Mouse (Mus musculus): ENCODE results near the gene Coro1b. TPM values are rescaled to one million over a fixed set of nuclear protein-coding genes. Genes with fewer than 3 reads are reported as not detected.

Coro1b gene
- total and polyA plus RNA-seq, 2 experiments: 66.1 to 109 TPM

DNA sequence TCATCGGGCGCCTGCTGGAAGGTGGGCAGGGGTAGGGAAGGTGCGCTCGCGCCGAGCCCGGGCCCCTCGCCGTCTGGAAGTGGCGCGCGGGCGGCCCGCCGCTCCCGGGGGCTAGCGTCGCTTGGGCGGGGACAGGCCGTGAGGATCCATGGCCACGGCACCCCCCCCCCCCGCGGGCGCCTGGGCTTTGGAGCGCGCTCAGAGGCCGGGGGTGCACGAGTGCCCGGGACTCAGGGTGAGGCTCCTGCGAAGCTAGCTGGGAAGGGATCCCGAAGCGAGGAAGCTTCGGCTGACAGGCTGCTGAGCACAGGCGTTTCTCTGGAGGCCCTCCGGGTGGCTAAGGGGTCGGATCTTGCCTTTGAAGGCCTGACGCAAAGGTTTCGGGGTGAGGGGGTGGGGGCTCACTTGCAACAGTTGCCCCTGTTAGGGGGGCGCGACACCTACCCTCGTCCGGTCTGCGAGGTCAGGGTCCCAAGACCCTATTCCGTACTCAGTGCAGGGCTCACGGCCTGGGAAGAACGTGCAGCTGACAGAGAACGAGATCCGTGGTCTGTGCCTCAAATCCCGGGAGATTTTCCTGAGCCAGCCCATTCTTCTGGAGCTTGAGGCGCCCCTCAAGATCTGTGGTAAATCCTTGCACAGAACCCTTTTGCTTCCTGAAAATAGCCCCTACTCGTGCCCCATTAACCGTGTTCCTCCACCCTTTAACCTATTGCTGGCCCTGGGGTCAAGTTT is 44.0 kb downstream of the Coro1b start:
- peaks cover 6% of the 10 kb centered on the region; the same call in 1 of the 2 replicates for H3K36me3 ChIP-seq (ENCODE audit: control insufficient read depth, insufficient read depth, low read length)
- H3K27me3 ChIP-seq (ENCODE audit: control insufficient read depth, insufficient read depth, low read length): no peaks in the 10 kb centered on the region
- peak overlapping the region; percentile 96 for H3K9ac ChIP-seq (ENCODE audit: low read depth, low read length)
- H3K27ac ChIP-seq (replicated peaks; ENCODE audit: insufficient read depth, low read depth, low read length): peak overlapping the region; percentile 73
- peaks cover 14% of the 10 kb centered on the region for H3K79me2 ChIP-seq (ENCODE audit: control insufficient read depth, insufficient read depth, low read length)
- DNase-seq (ENCODE audit: extremely low read depth, low read depth, low spot score): no peak
- H3K4me1 ChIP-seq (ENCODE audit: control insufficient read depth, insufficient read depth, low read length): peaks cover 33% of the 10 kb centered on the region
- no peak for TF ChIP-seq POLR2A (IDR thresholded peaks at IDR 0.05; ENCODE audit: extremely low read depth, insufficient read depth, low read length)
- no peak for TF ChIP-seq CTCF (IDR thresholded peaks at IDR 0.05; ENCODE audit: low read depth, low read length)
- H3K4me3 ChIP-seq (ENCODE audit: insufficient read depth, low read depth, low read length): peak overlapping the region; percentile 96
- 1% methylated on average over 49 of the region's 52 CpGs for WGBS

DNA sequence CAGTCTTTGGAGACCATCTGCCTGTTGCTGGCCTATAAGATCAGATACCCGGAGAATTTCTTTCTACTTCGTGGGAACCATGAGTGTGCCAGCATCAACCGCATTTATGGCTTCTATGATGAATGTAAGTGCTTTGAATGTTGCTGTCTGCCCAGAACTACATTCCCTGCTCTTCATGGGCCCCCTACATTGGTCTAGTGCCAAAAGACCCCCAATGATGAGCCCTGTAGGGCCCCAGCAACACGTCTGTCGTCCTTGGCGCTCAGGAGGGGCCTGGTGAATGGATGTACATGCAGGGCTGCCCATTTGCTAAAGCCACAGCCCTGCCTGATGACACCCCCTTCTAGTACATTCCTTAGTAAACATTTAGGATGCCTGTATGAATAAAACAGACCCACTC is 44.7 kb downstream of the Coro1b start:
- WGBS: 62% methylated on average over 6 of the region's 6 CpGs
- Histone ChIP-seq H3K36me3 (ENCODE audit: control insufficient read depth, insufficient read depth, low read length) (peaks cover 6% of the 10 kb centered on the region; the same call in 1 of the 2 replicates), H3K27ac (replicated peaks; ENCODE audit: insufficient read depth, low read depth, low read length) (no peak overlapping the region), H3K79me2 (ENCODE audit: control insufficient read depth, insufficient read depth, low read length) (peaks cover 14% of the 10 kb centered on the region), H3K27me3 (ENCODE audit: control insufficient read depth, insufficient read depth, low read length) (no peaks in the 10 kb centered on the region), H3K4me3 (ENCODE audit: insufficient read depth, low read depth, low read length) (no peak overlapping the region; the same call in none of the 2 replicates), H3K9ac (ENCODE audit: low read depth, low read length) (peak overlapping the region; percentile 96), H3K4me1 (ENCODE audit: control insufficient read depth, insufficient read depth, low read length) (peaks cover 33% of the 10 kb centered on the region)
- no peak for DNase-seq (ENCODE audit: extremely low read depth, low read depth, low spot score)
- TF ChIP-seq CTCF (IDR thresholded peaks at IDR 0.05; ENCODE audit: low read depth, low read length) (no peak), POLR2A (IDR thresholded peaks at IDR 0.05; ENCODE audit: extremely low read depth, insufficient read depth, low read length) (no peak)

DNA sequence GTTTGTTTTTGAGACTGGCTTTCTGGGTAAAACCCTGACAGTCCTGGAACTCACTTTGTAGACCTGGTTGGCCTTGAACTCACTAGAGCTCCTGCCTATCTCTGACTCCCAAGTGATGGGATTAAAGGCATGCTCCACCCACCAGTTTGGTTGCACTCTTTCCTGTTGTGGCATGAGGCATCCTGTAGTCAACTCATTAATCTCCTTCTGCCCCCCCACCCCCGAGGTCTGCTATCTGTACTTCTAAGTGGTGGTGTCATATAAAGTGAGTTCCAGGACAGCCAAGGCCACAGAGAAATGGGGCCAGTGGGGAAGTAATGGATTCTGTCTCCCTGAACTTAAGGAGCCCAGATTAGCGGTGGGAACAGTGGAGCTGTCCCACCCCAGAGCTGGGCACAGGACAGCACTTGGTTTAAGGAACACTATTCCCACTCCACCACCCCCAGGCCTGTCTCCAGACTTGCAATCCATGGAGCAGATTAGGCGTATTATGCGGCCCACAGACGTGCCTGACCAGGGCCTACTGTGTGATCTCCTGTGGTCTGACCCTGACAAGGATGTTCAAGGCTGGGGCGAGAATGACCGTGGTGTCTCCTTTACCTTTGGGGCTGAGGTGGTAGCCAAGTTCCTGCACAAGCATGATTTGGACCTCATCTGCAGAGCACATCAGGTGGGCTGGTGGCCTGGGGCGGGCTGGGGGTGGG is 45.8 kb downstream of the Coro1b start:
- 82% methylated on average over 8 of the region's 8 CpGs for WGBS
- Histone ChIP-seq H3K27me3 (ENCODE audit: control insufficient read depth, insufficient read depth, low read length) (no peaks in the 10 kb centered on the region), H3K27ac (replicated peaks; ENCODE audit: insufficient read depth, low read depth, low read length) (no peak overlapping the region), H3K79me2 (ENCODE audit: control insufficient read depth, insufficient read depth, low read length) (peaks cover 14% of the 10 kb centered on the region), H3K9ac (ENCODE audit: low read depth, low read length) (no peak overlapping the region), H3K4me1 (ENCODE audit: control insufficient read depth, insufficient read depth, low read length) (peaks cover 33% of the 10 kb centered on the region), H3K36me3 (ENCODE audit: control insufficient read depth, insufficient read depth, low read length) (peaks cover 6% of the 10 kb centered on the region; the same call in 1 of the 2 replicates), H3K4me3 (ENCODE audit: insufficient read depth, low read depth, low read length) (no peak overlapping the region)
- TF ChIP-seq CTCF (IDR thresholded peaks at IDR 0.05; ENCODE audit: low read depth, low read length): no peak
- TF ChIP-seq POLR2A (IDR thresholded peaks at IDR 0.05; ENCODE audit: extremely low read depth, insufficient read depth, low read length): no peak
- no peak for DNase-seq (ENCODE audit: extremely low read depth, low read depth, low spot score)

DNA sequence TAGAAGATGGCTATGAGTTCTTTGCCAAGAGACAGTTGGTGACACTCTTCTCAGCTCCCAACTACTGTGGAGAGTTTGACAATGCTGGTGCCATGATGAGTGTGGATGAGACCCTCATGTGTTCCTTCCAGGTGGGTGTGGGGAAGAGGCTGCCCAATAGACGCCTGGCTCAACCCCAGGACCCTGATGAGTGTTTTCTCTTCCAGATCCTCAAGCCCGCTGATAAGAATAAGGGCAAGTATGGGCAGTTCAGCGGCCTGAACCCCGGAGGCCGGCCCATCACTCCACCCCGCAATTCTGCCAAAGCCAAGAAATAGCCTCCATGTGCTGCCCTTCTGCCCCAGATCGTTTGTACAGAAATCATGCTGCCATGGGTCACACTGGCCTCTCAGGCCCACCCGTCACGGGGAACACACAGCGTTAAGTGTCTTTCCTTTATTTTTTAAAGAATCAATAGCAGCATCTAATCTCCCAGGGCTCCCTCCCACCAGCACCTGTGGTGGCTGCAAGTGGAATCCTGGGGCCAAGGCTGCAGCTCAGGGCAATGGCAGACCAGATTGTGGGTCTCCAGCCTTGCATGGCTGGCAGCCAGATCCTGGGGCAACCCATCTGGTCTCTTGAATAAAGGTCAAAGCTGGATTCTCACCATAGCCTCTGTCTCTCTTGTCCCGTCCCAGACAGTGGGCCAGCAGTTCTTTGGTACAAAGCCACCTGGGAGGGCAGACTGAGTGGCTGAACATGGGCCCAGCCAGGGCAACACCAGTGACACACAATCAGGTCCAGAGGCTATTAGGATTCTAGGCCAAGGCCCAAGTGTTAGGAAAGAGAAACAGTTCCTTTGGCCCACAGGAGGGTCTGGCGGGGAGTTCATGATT is 46.6 kb downstream of the Coro1b start:
- H3K4me1 ChIP-seq (ENCODE audit: control insufficient read depth, insufficient read depth, low read length): peaks cover 33% of the 10 kb centered on the region
- TF ChIP-seq POLR2A (IDR thresholded peaks at IDR 0.05; ENCODE audit: extremely low read depth, insufficient read depth, low read length) (no peak), CTCF (IDR thresholded peaks at IDR 0.05; ENCODE audit: low read depth, low read length) (no peak)
- peaks cover 14% of the 10 kb centered on the region for H3K79me2 ChIP-seq (ENCODE audit: control insufficient read depth, insufficient read depth, low read length)
- H3K36me3 ChIP-seq (ENCODE audit: control insufficient read depth, insufficient read depth, low read length): peaks cover 6% of the 10 kb centered on the region; the same call in 1 of the 2 replicates
- peak overlapping the region; percentile 20 for H3K27ac ChIP-seq (replicated peaks; ENCODE audit: insufficient read depth, low read depth, low read length)
- H3K9ac ChIP-seq (ENCODE audit: low read depth, low read length): no peak overlapping the region
- H3K4me3 ChIP-seq (ENCODE audit: insufficient read depth, low read depth, low read length): no peak overlapping the region
- peak; percentile 94 for DNase-seq (ENCODE audit: extremely low read depth, low read depth, low spot score)
- H3K27me3 ChIP-seq (ENCODE audit: control insufficient read depth, insufficient read depth, low read length): no peaks in the 10 kb centered on the region
- 25% methylated on average over 12 of the region's 12 CpGs for WGBS

DNA sequence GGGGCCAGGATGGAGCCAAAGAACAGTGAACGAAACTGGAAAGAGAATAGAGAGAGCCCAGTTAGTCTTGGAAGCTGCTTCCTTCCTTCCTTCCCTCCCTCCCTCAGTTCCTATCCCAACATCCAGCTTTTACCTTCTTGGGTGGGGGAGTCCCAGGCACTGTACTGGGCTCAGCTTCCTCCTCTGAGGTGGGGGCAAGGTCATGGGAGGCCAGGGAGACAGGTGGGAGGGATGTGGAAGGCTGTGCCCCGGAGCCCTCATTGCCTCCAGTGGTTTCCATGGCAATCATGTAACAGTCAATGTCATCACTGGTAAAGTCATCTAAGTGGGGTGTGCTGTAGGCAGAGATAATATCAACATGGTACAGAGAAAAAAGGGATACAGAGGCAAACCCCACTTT is 47.6 kb downstream of the Coro1b start:
- peaks cover 14% of the 10 kb centered on the region for H3K79me2 ChIP-seq (ENCODE audit: control insufficient read depth, insufficient read depth, low read length)
- peaks cover 6% of the 10 kb centered on the region; the same call in 1 of the 2 replicates for H3K36me3 ChIP-seq (ENCODE audit: control insufficient read depth, insufficient read depth, low read length)
- no peak overlapping the region for H3K9ac ChIP-seq (ENCODE audit: low read depth, low read length)
- TF ChIP-seq POLR2A (IDR thresholded peaks at IDR 0.05; ENCODE audit: extremely low read depth, insufficient read depth, low read length): no peak
- no peak for TF ChIP-seq CTCF (IDR thresholded peaks at IDR 0.05; ENCODE audit: low read depth, low read length)
- H3K27ac ChIP-seq (replicated peaks; ENCODE audit: insufficient read depth, low read depth, low read length): no peak overlapping the region
- H3K27me3 ChIP-seq (ENCODE audit: control insufficient read depth, insufficient read depth, low read length): no peaks in the 10 kb centered on the region
- 53% methylated on average over 2 of the region's 2 CpGs for WGBS
- H3K4me1 ChIP-seq (ENCODE audit: control insufficient read depth, insufficient read depth, low read length): peaks cover 37% of the 10 kb centered on the region
- no peak for DNase-seq (ENCODE audit: extremely low read depth, low read depth, low spot score)
- H3K4me3 ChIP-seq (ENCODE audit: insufficient read depth, low read depth, low read length): no peak overlapping the region
